In genomic region chr8:112007669-112008068, GRCm38 (mm10) we compare ENCODE assay signal across 32 mouse cellular contexts. TPM values are rescaled to one million over a fixed set of nuclear protein-coding genes. Genes with fewer than 3 reads are reported as not detected.
"Had no signal": no experiment of that assay in that cellular context is flagged by ENCODE, and none has a peak within 500 bp of the region (broad histone marks: within the 10 kb centered on the region; RNA-seq: fewer than 3 reads in every experiment).

No protein-coding gene starts in this region.

- H3K27me3 ChIP-seq: heart, embryonic 13.5 days; heart, embryonic 15.5 days; hindbrain, embryonic 13.5 days; hindbrain, embryonic 15.5 days; kidney, embryonic 15.5 days; limb, embryonic 13.5 days; limb, embryonic 15.5 days had no signal

- H3K4me2 ChIP-seq: heart, embryonic 11.5 days; heart, embryonic 13.5 days; heart, embryonic 15.5 days; hindbrain, embryonic 13.5 days; hindbrain, embryonic 15.5 days; kidney, embryonic 15.5 days; limb, embryonic 13.5 days; limb, embryonic 15.5 days had no signal

- ATAC-seq: hindbrain, postnatal 0 days; intestine, embryonic 16.5 days had no signal

- H3K27ac ChIP-seq: heart, adult 2 months; heart, embryonic 13.5 days; heart, embryonic 15.5 days; hindbrain, embryonic 13.5 days; hindbrain, embryonic 15.5 days; hindbrain, postnatal 0 days; kidney, embryonic 15.5 days; kidney, postnatal 0 days; limb, embryonic 13.5 days; limb, embryonic 15.5 days; liver, embryonic 14.5 days had no signal

- H3K9me3 ChIP-seq: heart, embryonic 13.5 days; heart, embryonic 15.5 days; hindbrain, embryonic 13.5 days; hindbrain, embryonic 15.5 days; kidney, embryonic 15.5 days; limb, embryonic 13.5 days; limb, embryonic 15.5 days had no signal

- H3K9ac ChIP-seq: heart, embryonic 13.5 days; heart, embryonic 15.5 days; hindbrain, embryonic 13.5 days; hindbrain, embryonic 15.5 days; kidney, embryonic 15.5 days; limb, embryonic 13.5 days; limb, embryonic 15.5 days; liver, embryonic 14.5 days had no signal

- DNase-seq: gastrocnemius, postnatal 14 days; gastrocnemius, postnatal 36 days; heart, adult 11 months; heart, adult 2 months; heart, postnatal 14 days; heart, postnatal 36 days; kidney, adult 11 months; kidney, adult 2 months; kidney, adult 9 months; kidney, postnatal 14 days; kidney, postnatal 36 days; layer of hippocampus, postnatal 36 days; left cerebral cortex, postnatal 4 days had no signal

- H3K4me3 ChIP-seq: heart, adult 2 months; heart, embryonic 13.5 days; heart, embryonic 15.5 days; hindbrain, embryonic 13.5 days; hindbrain, embryonic 15.5 days; kidney, embryonic 15.5 days; limb, embryonic 13.5 days; limb, embryonic 15.5 days had no signal

RNA-seq across cellular contexts. Expression of gene Gm6793, which starts 7.2 kb away (rescaled TPM):
- total RNA-seq: gastrocnemius, adult 18-20 months; gastrocnemius, adult 8-10 months; gastrocnemius, postnatal 14 days; gastrocnemius, postnatal 36 days; heart, adult 2 months; heart, postnatal 36 days; hematopoietic stem cell, adult 5-6 weeks; hindbrain, postnatal 0 days; layer of hippocampus, adult 8-10 months; layer of hippocampus, postnatal 10 days; layer of hippocampus, postnatal 36 days; left cerebral cortex, adult 18-20 months had no signal
- polyA plus RNA-seq: heart, adult 2 months; large intestine, adult 2 months had no signal
